Comparison of ENCODE assay signal across 19 mouse cellular contexts in genomic region chr7:122125636-122126035, GRCm38 (mm10). TPM values are rescaled to one million over a fixed set of nuclear protein-coding genes. Genes with fewer than 3 reads are reported as not detected.
DNase-seq lines count a peak whose midpoint lies in the region; ATAC-seq and TF ChIP-seq lines count a peak whose summit lies in the region.
"Had no signal": no experiment of that assay in that cellular context is flagged by ENCODE, and none has a peak within 500 bp of the region (broad histone marks: within the 10 kb centered on the region; RNA-seq: fewer than 3 reads in every experiment).

No protein-coding gene starts in this region.

- no peaks in the 10 kb centered on the region for H3K4me1 ChIP-seq in forebrain, embryonic 11.5 days (replicated peaks; ENCODE audit: control insufficient read depth, insufficient read depth, low read length)
- no peaks in the 10 kb centered on the region for H3K4me1 ChIP-seq in forebrain, embryonic 12.5 days
- no peaks in the 10 kb centered on the region for H3K4me1 ChIP-seq in E14TG2a.4 (replicated peaks; ENCODE audit: low read depth, low read length)
- H3K4me1 ChIP-seq in embryonic facial prominence, embryonic 10.5 days: no peaks in the 10 kb centered on the region
- H3K4me1 ChIP-seq: intestine, embryonic 15.5 days; lung, embryonic 15.5 days had no signal

- H3K9ac ChIP-seq in forebrain, embryonic 11.5 days (ENCODE audit: low read length): no peak overlapping the region
- H3K9ac ChIP-seq in forebrain, embryonic 12.5 days: no peak overlapping the region
- H3K9ac ChIP-seq: intestine, embryonic 15.5 days; lung, embryonic 15.5 days had no signal

- H3K9me3 ChIP-seq in forebrain, embryonic 11.5 days (ENCODE audit: control insufficient read depth, low read length): no peaks in the 10 kb centered on the region
- no peaks in the 10 kb centered on the region for H3K9me3 ChIP-seq in forebrain, embryonic 12.5 days
- H3K9me3 ChIP-seq in E14TG2a.4 (ENCODE audit: low read length): no peaks in the 10 kb centered on the region
- no peaks in the 10 kb centered on the region for H3K9me3 ChIP-seq in embryonic facial prominence, embryonic 10.5 days
- H3K9me3 ChIP-seq: intestine, embryonic 15.5 days; lung, embryonic 15.5 days had no signal

- 80% methylated on average over 8 of the region's 8 CpGs for WGBS in forebrain, embryonic 11.5 days
- WGBS in forebrain, embryonic 12.5 days: 70% methylated on average over 8 of the region's 8 CpGs
- 79% methylated on average over 8 of the region's 8 CpGs for WGBS in embryonic facial prominence, embryonic 10.5 days

- H3K36me3 ChIP-seq in forebrain, embryonic 11.5 days (ENCODE audit: control insufficient read depth, insufficient read depth, low read length): no peaks in the 10 kb centered on the region; the same call in 1 of the 2 replicates
- peaks cover 63% of the 10 kb centered on the region for H3K36me3 ChIP-seq in forebrain, embryonic 12.5 days (replicated peaks)
- H3K36me3 ChIP-seq in E14TG2a.4 (ENCODE audit: insufficient read depth, low read length): peaks cover 96% of the 10 kb centered on the region
- peaks cover 90% of the 10 kb centered on the region for H3K36me3 ChIP-seq in embryonic facial prominence, embryonic 10.5 days (replicated peaks)

- no peak for ATAC-seq in forebrain, embryonic 11.5 days (replicated peaks; ENCODE audit: low FRiP score)
- no peak for ATAC-seq in forebrain, embryonic 12.5 days (ENCODE audit: low FRiP score)
- ATAC-seq: forebrain, embryonic 14.5 days; intestine, embryonic 15.5 days; midbrain, embryonic 16.5 days had no signal

- H3K4me2 ChIP-seq in forebrain, embryonic 11.5 days (ENCODE audit: low read depth, low read length, severe bottlenecking): no peak overlapping the region
- H3K4me2 ChIP-seq in forebrain, embryonic 12.5 days: no peak overlapping the region
- H3K4me2 ChIP-seq: intestine, embryonic 15.5 days; lung, embryonic 15.5 days had no signal

- H3K27me3 ChIP-seq in forebrain, embryonic 11.5 days (ENCODE audit: control insufficient read depth, insufficient read depth, low read length): no peaks in the 10 kb centered on the region
- H3K27me3 ChIP-seq in forebrain, embryonic 12.5 days: no peaks in the 10 kb centered on the region
- no peaks in the 10 kb centered on the region for H3K27me3 ChIP-seq in E14TG2a.4 (ENCODE audit: insufficient read depth, low read length)
- no peaks in the 10 kb centered on the region for H3K27me3 ChIP-seq in embryonic facial prominence, embryonic 10.5 days (replicated peaks; ENCODE audit: low read depth, poor library complexity, severe bottlenecking)
- H3K27me3 ChIP-seq: CH12.LX; intestine, embryonic 15.5 days; lung, embryonic 15.5 days had no signal

- no peak overlapping the region for H3K4me3 ChIP-seq in forebrain, embryonic 11.5 days (ENCODE audit: low read depth, low read length)
- H3K4me3 ChIP-seq in forebrain, embryonic 12.5 days (replicated peaks): no peak overlapping the region
- H3K4me3 ChIP-seq in layer of hippocampus, adult 2 months: no peak overlapping the region
- no peak overlapping the region for H3K4me3 ChIP-seq in E14TG2a.4 (replicated peaks; ENCODE audit: low read length)
- no peak overlapping the region for H3K4me3 ChIP-seq in embryonic facial prominence, embryonic 10.5 days
- H3K4me3 ChIP-seq: intestine, embryonic 15.5 days; lung, embryonic 15.5 days had no signal

- no peak overlapping the region for H3K27ac ChIP-seq in forebrain, embryonic 11.5 days (ENCODE audit: low read depth, low read length)
- H3K27ac ChIP-seq in forebrain, embryonic 12.5 days: no peak overlapping the region
- no peak overlapping the region for H3K27ac ChIP-seq in layer of hippocampus, adult 2 months
- H3K27ac ChIP-seq in embryonic facial prominence, embryonic 10.5 days (replicated peaks): no peak overlapping the region
- H3K27ac ChIP-seq: intestine, embryonic 15.5 days; lung, embryonic 15.5 days had no signal

- DNase-seq in forebrain, embryonic 11.5 days (ENCODE audit: low spot score): peak; percentile 53
- DNase-seq in layer of hippocampus, adult 2 months (ENCODE audit: low spot score in 2 of 2): no peak
- no peak for DNase-seq in layer of hippocampus, postnatal 36 days
- DNase-seq in embryonic facial prominence, embryonic 10.5 days (ENCODE audit: low spot score): peak; percentile 12
- DNase-seq in right cerebral cortex, postnatal 36 days (ENCODE audit: low spot score in 2 of 2): no peak
- DNase-seq: adrenal gland, postnatal 25 days; cerebellum, adult 2 months; heart, adult 18-20 months; kidney, postnatal 14 days; layer of hippocampus, adult 9-11 months; right cerebral cortex, adult 18-20 months; thymus, postnatal 36 days had no signal

- TF ChIP-seq CTCF in layer of hippocampus, adult 2 months (conservative IDR thresholded peaks at IDR 0.05): peak; percentile 44
- peak; percentile 58 for TF ChIP-seq CTCF in E14TG2a.4 (conservative IDR thresholded peaks at IDR 0.05; ENCODE audit: low read length)

RNA-seq across cellular contexts. Expression of gene Palb2, which starts 7.1 kb away (rescaled TPM):
- 25.3 and 27.0 TPM in 2 replicates for polyA plus RNA-seq in forebrain, embryonic 11.5 days (2014; fragmentation: Nextera tagmentation; extraction: Ambion mirVana)
- 20.4 and 22.2 TPM in 2 replicates for polyA plus RNA-seq in forebrain, embryonic 12.5 days (2016; fragmentation: Nextera tagmentation; extraction: Ambion mirVana)
- total RNA-seq in layer of hippocampus, adult 2 months (2021): 1 to 10 TPM; 1.9 to 2.2 TPM
- 1 to 10 TPM; 1.4 to 1.5 TPM for total RNA-seq in layer of hippocampus, postnatal 36 days (2021)
- 25.6 and 27.0 TPM in 2 replicates for polyA plus RNA-seq in embryonic facial prominence, embryonic 10.5 days (2016; fragmentation: Nextera tagmentation; extraction: Ambion mirVana)

RNA-seq across cellular contexts. Expression of gene Dctn5, which starts 7.2 kb away (rescaled TPM):
- polyA plus RNA-seq in forebrain, embryonic 11.5 days (2014; fragmentation: Nextera tagmentation; extraction: Ambion mirVana): 126 and 135 TPM in 2 replicates
- polyA plus RNA-seq in forebrain, embryonic 12.5 days (2016; fragmentation: Nextera tagmentation; extraction: Ambion mirVana): 121 and 125 TPM in 2 replicates
- total RNA-seq in layer of hippocampus, adult 2 months (2021): 100 to 1,000 TPM; 101 to 104 TPM
- total RNA-seq in layer of hippocampus, postnatal 36 days (2021): 100 to 1,000 TPM; 106 to 109 TPM
- polyA plus RNA-seq in embryonic facial prominence, embryonic 10.5 days (2016; fragmentation: Nextera tagmentation; extraction: Ambion mirVana): 117 and 120 TPM in 2 replicates

RNA-seq across cellular contexts. Expression of gene Ndufab1, which starts 23.9 kb away (rescaled TPM):
- 625 TPM in 2 replicates for polyA plus RNA-seq in forebrain, embryonic 11.5 days (2014; fragmentation: Nextera tagmentation; extraction: Ambion mirVana)
- polyA plus RNA-seq in forebrain, embryonic 12.5 days (2016; fragmentation: Nextera tagmentation; extraction: Ambion mirVana): 572 and 610 TPM in 2 replicates
- total RNA-seq in layer of hippocampus, adult 2 months (2021): 100 to 1,000 TPM; 259 to 306 TPM
- 100 to 1,000 TPM; 290 to 336 TPM for total RNA-seq in layer of hippocampus, postnatal 36 days (2021)
- 763 and 789 TPM in 2 replicates for polyA plus RNA-seq in embryonic facial prominence, embryonic 10.5 days (2016; fragmentation: Nextera tagmentation; extraction: Ambion mirVana)

RNA-seq across cellular contexts. Expression of gene Plk1, which starts 33.6 kb away (rescaled TPM):
- 191 and 197 TPM in 2 replicates for polyA plus RNA-seq in forebrain, embryonic 11.5 days (2014; fragmentation: Nextera tagmentation; extraction: Ambion mirVana)
- 158 and 171 TPM in 2 replicates for polyA plus RNA-seq in forebrain, embryonic 12.5 days (2016; fragmentation: Nextera tagmentation; extraction: Ambion mirVana)
- total RNA-seq in layer of hippocampus, adult 2 months (2021): 1 to 10 TPM; 2.1 to 2.9 TPM
- total RNA-seq in layer of hippocampus, postnatal 36 days (2021): 1 to 10 TPM; 2.7 to 2.8 TPM
- 230 and 244 TPM in 2 replicates for polyA plus RNA-seq in embryonic facial prominence, embryonic 10.5 days (2016; fragmentation: Nextera tagmentation; extraction: Ambion mirVana)

RNA-seq across cellular contexts. Expression of gene Ears2, which starts 58.6 kb away (rescaled TPM):
- polyA plus RNA-seq in forebrain, embryonic 11.5 days (2014; fragmentation: Nextera tagmentation; extraction: Ambion mirVana): 18.1 and 18.3 TPM in 2 replicates
- 15.0 and 16.1 TPM in 2 replicates for polyA plus RNA-seq in forebrain, embryonic 12.5 days (2016; fragmentation: Nextera tagmentation; extraction: Ambion mirVana)
- total RNA-seq in layer of hippocampus, adult 2 months (2021): 10 to 100 TPM in 1 of 2 experiments, 1 to 10 TPM in 1; 9.7 to 10.0 TPM
- total RNA-seq in layer of hippocampus, postnatal 36 days (2021): 10 to 100 TPM in 1 of 2 experiments, 1 to 10 TPM in 1; 9.7 to 10.0 TPM
- polyA plus RNA-seq in embryonic facial prominence, embryonic 10.5 days (2016; fragmentation: Nextera tagmentation; extraction: Ambion mirVana): 16.4 and 18.4 TPM in 2 replicates

Comparison
In these comparisons a context has a peak if more than half of its experiments do, and no peak if none do; other contexts are left out.
1. DNase-seq: peak in forebrain, embryonic 11.5 days (single experiment) and embryonic facial prominence, embryonic 10.5 days (single experiment); none in layer of hippocampus, adult 2 months (0 of 2), layer of hippocampus, postnatal 36 days (0 of 2) and right cerebral cortex, postnatal 36 days (0 of 2).